Mouse (Mus musculus) liver, postnatal 0 days (tissue): ENCODE results near the gene Art3.

ENCODE experiments used
- CTCF ChIP-seq: sonication (generic); IDR thresholded peaks from 2 replicates; pipeline ENCODE4 v1.5.1; 2016; ENCODE audit warnings: antibody characterized with exemption, low read depth
- EP300 ChIP-seq: IDR thresholded peaks from 2 replicates; pipeline ENCODE4 v1.6.1; 2016; ENCODE audit warnings: antibody characterized with exemption, low read depth, mild to moderate bottlenecking

DNA sequence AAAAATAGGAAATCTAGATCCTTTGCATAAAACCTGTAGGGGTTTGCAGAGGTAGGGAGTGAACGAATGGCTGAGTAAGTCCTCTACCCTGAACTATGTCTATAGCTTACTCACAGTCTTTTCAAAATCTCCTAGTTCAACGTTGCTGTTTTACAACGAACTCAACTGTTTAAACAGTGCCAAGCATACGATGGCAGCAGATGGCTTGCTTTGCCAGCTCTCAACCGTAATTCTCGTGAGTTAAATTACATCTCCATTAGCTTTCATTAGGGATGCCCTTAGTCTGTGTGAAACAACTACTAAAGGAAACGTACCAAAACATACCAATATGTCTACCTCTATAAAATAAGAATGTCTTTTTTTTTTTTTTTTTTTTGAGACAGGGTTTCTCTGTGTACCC lies 100.0 kb downstream of the Art3 start:
- TF ChIP-seq CTCF (no peak), EP300 (no peak)
